10 mouse cellular contexts compared by ENCODE assay signal in genomic region chr10:43440050-43440449, GRCm38 (mm10). TPM values are rescaled to one million over a fixed set of nuclear protein-coding genes. Genes with fewer than 3 reads are reported as not detected.
DNase-seq lines count a peak whose midpoint lies in the region; ATAC-seq lines count a peak whose summit lies in the region.
"Had no signal": no experiment of that assay in that cellular context is flagged by ENCODE, and none has a peak within 500 bp of the region (broad histone marks: within the 10 kb centered on the region; RNA-seq: fewer than 3 reads in every experiment).

No protein-coding gene starts in this region.

- peak overlapping the region; percentile 59 for H3K9ac ChIP-seq in hindbrain, embryonic 13.5 days
- H3K9ac ChIP-seq in limb, embryonic 11.5 days (ENCODE audit: low read length): no peak overlapping the region
- H3K9ac ChIP-seq: embryonic facial prominence, embryonic 15.5 days had no signal

- 0 out of 2 replicates have a peak, but pooled peaks cover 2% of the 10 kb centered on the region for H3K9me3 ChIP-seq in hindbrain, embryonic 13.5 days
- H3K9me3 ChIP-seq in limb, embryonic 11.5 days (ENCODE audit: control insufficient read depth, low read length): peaks cover 3% of the 10 kb centered on the region; the same call in 1 of the 2 replicates
- H3K9me3 ChIP-seq: embryonic facial prominence, embryonic 15.5 days had no signal

- intact Hi-C loops in left cerebral cortex, postnatal 4 days (cut with DNase I): no loop called here

- ATAC-seq in hindbrain, embryonic 13.5 days (ENCODE audit: low FRiP score): no peak
- no peak for ATAC-seq in limb, embryonic 11.5 days (ENCODE audit: insufficient number of reproducible peaks, low FRiP score, low TSS enrichment, low read depth)

- WGBS in hindbrain, embryonic 13.5 days: 17% methylated on average over 13 of the region's 13 CpGs
- WGBS in limb, embryonic 11.5 days: 40% methylated on average over 13 of the region's 13 CpGs

- H3K36me3 ChIP-seq in hindbrain, embryonic 13.5 days: peaks cover 4% of the 10 kb centered on the region; the same call in 1 of the 2 replicates
- no peaks in the 10 kb centered on the region for H3K36me3 ChIP-seq in limb, embryonic 11.5 days (ENCODE audit: control insufficient read depth, insufficient read depth, low read length)
- H3K36me3 ChIP-seq: embryonic facial prominence, embryonic 15.5 days had no signal

- no peak overlapping the region for H3K4me3 ChIP-seq in hindbrain, embryonic 13.5 days
- no peak overlapping the region for H3K4me3 ChIP-seq in limb, embryonic 11.5 days (ENCODE audit: low read depth, low read length)
- H3K4me3 ChIP-seq: embryonic facial prominence, embryonic 15.5 days had no signal

- H3K27ac ChIP-seq in hindbrain, embryonic 13.5 days: peak overlapping the region; percentile 89
- no peak overlapping the region for H3K27ac ChIP-seq in limb, embryonic 11.5 days (replicated peaks; ENCODE audit: low read depth, low read length)

- peaks cover 33% of the 10 kb centered on the region for H3K4me1 ChIP-seq in hindbrain, embryonic 13.5 days (replicated peaks)
- peaks cover 17% of the 10 kb centered on the region for H3K4me1 ChIP-seq in limb, embryonic 11.5 days (ENCODE audit: control insufficient read depth, insufficient read depth, low read length)

- DNase-seq in left cerebral cortex, postnatal 4 days: peak; percentile 7
- DNase-seq in left cerebral cortex, adult 9 months (ENCODE audit: low spot score in 2 of 2): no peak
- peak; percentile 46 for DNase-seq in limb, embryonic 11.5 days (ENCODE audit: low spot score)
- peak; percentile 78 for DNase-seq in retina, embryonic 14.5 days (ENCODE audit: low spot score)
- no peak for DNase-seq in right cerebral cortex, postnatal 36 days (ENCODE audit: low spot score in 2 of 2)
- no peak for DNase-seq in layer of hippocampus, postnatal 25 days (ENCODE audit: extremely low spot score in 1 of 2, low spot score in 1 of 2)
- DNase-seq in thymus, postnatal 14 days: no peak
- DNase-seq: adrenal gland, adult 2 months had no signal

- peak overlapping the region; percentile 29 for H3K4me2 ChIP-seq in hindbrain, embryonic 13.5 days
- no peak overlapping the region for H3K4me2 ChIP-seq in limb, embryonic 11.5 days (ENCODE audit: low read depth, severe bottlenecking)
- H3K4me2 ChIP-seq: embryonic facial prominence, embryonic 15.5 days had no signal

- H3K27me3 ChIP-seq in hindbrain, embryonic 13.5 days: no peaks in the 10 kb centered on the region
- no peaks in the 10 kb centered on the region for H3K27me3 ChIP-seq in limb, embryonic 11.5 days (ENCODE audit: control insufficient read depth, insufficient read depth, low read length)
- H3K27me3 ChIP-seq: embryonic facial prominence, embryonic 15.5 days had no signal

RNA-seq across cellular contexts. Expression of gene Bend3, which starts 38.6 kb away (rescaled TPM):
- total RNA-seq in left cerebral cortex, postnatal 4 days (2021): 10 to 100 TPM; 13.3 to 14.1 TPM
- polyA plus RNA-seq in hindbrain, embryonic 13.5 days (2015; fragmentation: Nextera tagmentation; extraction: Ambion mirVana): 3.0 and 3.8 TPM in 2 replicates
- 8.4 and 8.5 TPM in 2 replicates for polyA plus RNA-seq in limb, embryonic 11.5 days (2014; fragmentation: Nextera tagmentation; extraction: Ambion mirVana)
- 1 to 10 TPM; 4.9 to 7.7 TPM for total RNA-seq in layer of hippocampus, postnatal 25 days (2021)

Comparison
In these comparisons a context has a peak if more than half of its experiments do, and no peak if none do; other contexts are left out.
1. DNase-seq: peak in left cerebral cortex, postnatal 4 days (single experiment), limb, embryonic 11.5 days (single experiment) and retina, embryonic 14.5 days (single experiment); none in left cerebral cortex, adult 9 months (0 of 2), right cerebral cortex, postnatal 36 days (0 of 2), layer of hippocampus, postnatal 25 days (0 of 2) and thymus, postnatal 14 days (single experiment).